Mouse (Mus musculus) midbrain, embryonic 10.5 days (tissue): ENCODE data around the gene Slc25a36. TPM values are rescaled to one million over a fixed set of nuclear protein-coding genes. Genes with fewer than 3 reads are reported as not detected.

Experiments used
- DNase-seq: peaks from one replicate; pipeline ENCODE4 v3.0.0-alpha.2; 2017; ENCODE audit warnings: low spot score
- H3K27ac ChIP-seq: fragments of 300-500 bp; sonication (generic); replicated peaks from 2 replicates; pipeline ENCODE4 v1.5.1; 2016; ENCODE audit warnings: mild to moderate bottlenecking
- H3K27me3 ChIP-seq: fragments of 300-500 bp; sonication (generic); 2 replicates; pipeline ENCODE4 v1.6.1; 2016; ENCODE audit warnings: low read depth, mild to moderate bottlenecking; ENCODE audit not compliant: poor library complexity, severe bottlenecking
- H3K36me3 ChIP-seq: fragments of 300-500 bp; sonication (generic); 2 replicates; pipeline ENCODE4 v1.6.1; 2016; ENCODE audit warnings: mild to moderate bottlenecking, moderate library complexity
- H3K4me1 ChIP-seq: fragments of 300-500 bp; sonication (generic); 2 replicates; pipeline ENCODE4 v1.6.1; 2016
- H3K4me3 ChIP-seq: fragments of 300-500 bp; sonication (generic); 2 replicates; pipeline ENCODE4 v1.5.1; 2016; ENCODE audit warnings: mild to moderate bottlenecking, moderate library complexity
- H3K9me3 ChIP-seq: fragments of 300-500 bp; sonication (generic); replicated peaks from 2 replicates; pipeline ENCODE4 v1.6.1; 2016; ENCODE audit warnings: mild to moderate bottlenecking
- WGBS: fragments of 180-500 bp; shearing (Covaris S2); methylation state at CpG from one replicate; pipeline ENCODE4 v1.1.7; 2016; 5-methylcytosine and 5-hydroxymethylcytosine counted together
- polyA plus RNA-seq: library from polyadenylated mRNA; unstranded; fragments of >200 nt; fragmentation: Nextera tagmentation; extraction: Ambion mirVana; gene quantifications from 2 replicates; pipeline ENCODE4 v1.2.1, GENCODE M21; 2016

The Slc25a36 gene
- polyA plus RNA-seq, 1 experiment from 2014 or later = 61.2 TPM

- no peaks in the 10 kb centered on the region for H3K9me3 ChIP-seq
- H3K4me3 ChIP-seq = no peak overlapping the region
- H3K27me3 ChIP-seq = no peaks in the 10 kb centered on the region
- H3K4me1 ChIP-seq = peaks cover 62% of the 10 kb centered on the region
- no peak for DNase-seq
- H3K27ac ChIP-seq = 0 out of 2 replicates have a peak overlapping the region, but pooled peaks have one; percentile 33
- WGBS = 100% methylated on average over 1 of the region's 1 CpGs
- H3K36me3 ChIP-seq = no peaks in the 10 kb centered on the region
Observed at GRCm38 (mm10) chr9:97064161-97064560, 46.8 kb downstream of the Slc25a36 start.

- no peak overlapping the region for H3K27ac ChIP-seq
- H3K4me1 ChIP-seq = peaks cover 56% of the 10 kb centered on the region
- peaks cover 3% of the 10 kb centered on the region; the same call in 1 of the 2 replicates for H3K27me3 ChIP-seq
- WGBS = 96% methylated on average over 9 of the region's 9 CpGs
- H3K4me3 ChIP-seq = no peak overlapping the region
- DNase-seq = no peak
- H3K9me3 ChIP-seq = no peaks in the 10 kb centered on the region
- no peaks in the 10 kb centered on the region for H3K36me3 ChIP-seq
Observed at GRCm38 (mm10) chr9:97061696-97062095, 49.3 kb downstream of the Slc25a36 start.

GRCm38 (mm10) chr9:97056541-97057338 is 54.2 kb downstream of the Slc25a36 start:
- Histone ChIP-seq H3K4me3 (no peak overlapping the region), H3K27me3 (peaks cover 3% of the 10 kb centered on the region; the same call in 1 of the 2 replicates), H3K36me3 (no peaks in the 10 kb centered on the region), H3K27ac (peak overlapping the region; percentile 73), H3K9me3 (no peaks in the 10 kb centered on the region), H3K4me1 (peaks cover 37% of the 10 kb centered on the region)
- peak; percentile 31 for DNase-seq
- 73% methylated on average over 18 of the region's 18 CpGs for WGBS

GRCm38 (mm10) chr9:97055906-97056305 is 55.1 kb downstream of the Slc25a36 start:
- Histone ChIP-seq H3K4me1 (peaks cover 40% of the 10 kb centered on the region), H3K4me3 (no peak overlapping the region), H3K36me3 (no peaks in the 10 kb centered on the region), H3K27ac (peak overlapping the region; percentile 73), H3K9me3 (no peaks in the 10 kb centered on the region), H3K27me3 (peaks cover 3% of the 10 kb centered on the region; the same call in 1 of the 2 replicates)
- peak; percentile 35 for DNase-seq
- 58% methylated on average over 14 of the region's 14 CpGs for WGBS

GRCm38 (mm10) chr9:97051176-97051575 is 59.8 kb downstream of the Slc25a36 start:
- Histone ChIP-seq H3K4me3 (no peak overlapping the region), H3K36me3 (no peaks in the 10 kb centered on the region), H3K27me3 (no peaks in the 10 kb centered on the region), H3K9me3 (0 out of 2 replicates have a peak, but pooled peaks cover 8% of the 10 kb centered on the region), H3K27ac (peak overlapping the region; percentile 68), H3K4me1 (peaks cover 29% of the 10 kb centered on the region)
- WGBS = 57% methylated on average over 8 of the region's 8 CpGs
- DNase-seq = peak; percentile 60

- Histone ChIP-seq H3K4me1 (peaks cover 15% of the 10 kb centered on the region), H3K27me3 (no peaks in the 10 kb centered on the region), H3K36me3 (no peaks in the 10 kb centered on the region), H3K27ac (no peak overlapping the region), H3K9me3 (0 out of 2 replicates have a peak, but pooled peaks cover 8% of the 10 kb centered on the region), H3K4me3 (no peak overlapping the region)
- no peak for DNase-seq
- 92% methylated on average over 4 of the region's 4 CpGs for WGBS
Observed at GRCm38 (mm10) chr9:97046240-97046639, 64.7 kb downstream of the Slc25a36 start.

GRCm38 (mm10) chr9:97041633-97042032 is 69.3 kb downstream of the Slc25a36 start:
- Histone ChIP-seq H3K27me3 (no peaks in the 10 kb centered on the region), H3K9me3 (no peaks in the 10 kb centered on the region), H3K27ac (no peak overlapping the region), H3K4me1 (peaks cover 12% of the 10 kb centered on the region), H3K36me3 (no peaks in the 10 kb centered on the region), H3K4me3 (no peak overlapping the region)
- 82% methylated on average over 8 of the region's 8 CpGs for WGBS
- DNase-seq = no peak

- 93% methylated on average over 3 of the region's 3 CpGs for WGBS
- H3K9me3 ChIP-seq = no peaks in the 10 kb centered on the region
Observed at GRCm38 (mm10) chr9:97038010-97038409, 72.9 kb downstream of the Slc25a36 start.

GRCm38 (mm10) chr9:97036656-97037055 is 74.3 kb downstream of the Slc25a36 start:
- no peak for DNase-seq
- H3K36me3 ChIP-seq = no peaks in the 10 kb centered on the region
- H3K27me3 ChIP-seq = no peaks in the 10 kb centered on the region
- H3K4me3 ChIP-seq = no peak overlapping the region
- no peaks in the 10 kb centered on the region for H3K9me3 ChIP-seq
- 91% methylated on average over 7 of the region's 7 CpGs for WGBS
- no peak overlapping the region for H3K27ac ChIP-seq
- H3K4me1 ChIP-seq = peaks cover 11% of the 10 kb centered on the region

More at GRCm38 (mm10) chr9:97038010-97038409, 72.9 kb downstream of the Slc25a36 start:
- Histone ChIP-seq H3K36me3 (no peaks in the 10 kb centered on the region), H3K27me3 (no peaks in the 10 kb centered on the region), H3K4me1 (peaks cover 12% of the 10 kb centered on the region), H3K27ac (no peak overlapping the region), H3K4me3 (no peak overlapping the region)
- no peak for DNase-seq

GRCm38 (mm10) chr9:97027361-97027760 is 83.6 kb downstream of the Slc25a36 start:
- DNase-seq = no peak
- H3K27me3 ChIP-seq = no peaks in the 10 kb centered on the region; the same call in 1 of the 2 replicates
- H3K27ac ChIP-seq = no peak overlapping the region
- no peaks in the 10 kb centered on the region for H3K9me3 ChIP-seq
- H3K36me3 ChIP-seq = no peaks in the 10 kb centered on the region
- peaks cover 5% of the 10 kb centered on the region; the same call in 1 of the 2 replicates for H3K4me1 ChIP-seq
- H3K4me3 ChIP-seq = no peak overlapping the region
- 78% methylated on average over 12 of the region's 12 CpGs for WGBS

GRCm38 (mm10) chr9:97026006-97026405 is 85.0 kb downstream of the Slc25a36 start:
- WGBS = 91% methylated on average over 4 of the region's 4 CpGs
- Histone ChIP-seq H3K4me1 (peaks cover 5% of the 10 kb centered on the region; the same call in 1 of the 2 replicates), H3K27ac (no peak overlapping the region), H3K4me3 (no peak overlapping the region), H3K27me3 (peaks cover 4% of the 10 kb centered on the region; the same call in 1 of the 2 replicates), H3K9me3 (no peaks in the 10 kb centered on the region), H3K36me3 (no peaks in the 10 kb centered on the region)
- no peak for DNase-seq
